Mouse (Mus musculus) hindlimb bud, embryonic 11.5 days (tissue): ENCODE results near the gene Rnf167.
A peak's percentile ranks its signal among the peaks of the same experiment; 100 is the strongest.

Experiments
- DNase-seq: peaks from one replicate; pipeline ENCODE4 v3.0.0-alpha.2; 2012; ENCODE audit warnings: low read depth, low spot score; ENCODE audit errors: extremely low spot score

Gene Rnf167

GRCm38 (mm10) chr11:70646691-70647650, at the start of gene Rnf167, which contains the start of gene Slc25a11:
TSS of gene Rnf167 (plus strand) at chr11:70647235.
TSS of gene Slc25a11 (minus strand) at chr11:70647479.
- DNase-seq = peak; percentile 97

DNA sequence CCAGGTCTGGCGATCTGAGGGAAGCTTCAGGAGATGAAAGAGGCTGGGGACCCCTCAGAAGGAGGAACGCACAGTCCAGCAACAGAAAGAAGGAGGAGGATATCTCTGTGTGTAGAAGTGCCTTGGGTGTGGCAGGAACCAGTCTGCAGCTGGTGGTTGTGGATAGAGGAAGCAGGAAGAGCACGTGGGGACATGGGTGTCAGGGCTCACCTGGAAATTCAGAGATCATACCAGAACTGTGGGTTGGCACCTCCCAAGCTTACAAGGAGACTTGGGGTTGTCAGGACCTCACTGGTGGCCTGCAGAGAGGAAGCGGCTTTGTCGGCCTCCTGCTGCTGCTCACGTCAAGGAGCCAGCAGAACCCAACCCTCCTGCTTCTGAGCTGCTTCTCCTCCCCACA, 49.7 kb upstream of the Rnf167 start:
- no peak for DNase-seq

DNA sequence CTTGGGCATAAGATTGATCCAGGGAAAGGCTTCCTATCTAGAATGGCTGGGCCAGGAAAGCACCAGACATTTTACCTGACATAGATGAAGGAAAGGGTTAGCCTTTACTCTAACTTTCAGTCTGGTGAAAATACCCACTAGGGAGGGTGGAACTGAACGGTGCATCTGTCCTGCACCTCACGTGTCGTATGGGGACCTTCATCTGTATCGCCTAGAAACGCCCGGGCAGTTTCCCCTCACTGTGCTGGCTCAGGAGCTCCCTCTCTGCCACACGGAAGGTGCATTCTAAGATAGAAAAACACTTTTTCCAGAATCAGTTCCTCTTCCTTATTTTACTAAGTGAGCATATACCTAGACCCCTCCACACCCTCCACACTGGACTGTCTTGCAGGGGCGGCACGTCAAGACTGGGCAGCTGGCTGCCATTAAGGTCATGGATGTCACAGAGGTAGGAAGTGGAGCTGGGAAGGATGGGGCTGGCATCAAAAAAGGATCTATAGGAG, 48.5 kb upstream of the Rnf167 start:
- no peak for DNase-seq

DNA sequence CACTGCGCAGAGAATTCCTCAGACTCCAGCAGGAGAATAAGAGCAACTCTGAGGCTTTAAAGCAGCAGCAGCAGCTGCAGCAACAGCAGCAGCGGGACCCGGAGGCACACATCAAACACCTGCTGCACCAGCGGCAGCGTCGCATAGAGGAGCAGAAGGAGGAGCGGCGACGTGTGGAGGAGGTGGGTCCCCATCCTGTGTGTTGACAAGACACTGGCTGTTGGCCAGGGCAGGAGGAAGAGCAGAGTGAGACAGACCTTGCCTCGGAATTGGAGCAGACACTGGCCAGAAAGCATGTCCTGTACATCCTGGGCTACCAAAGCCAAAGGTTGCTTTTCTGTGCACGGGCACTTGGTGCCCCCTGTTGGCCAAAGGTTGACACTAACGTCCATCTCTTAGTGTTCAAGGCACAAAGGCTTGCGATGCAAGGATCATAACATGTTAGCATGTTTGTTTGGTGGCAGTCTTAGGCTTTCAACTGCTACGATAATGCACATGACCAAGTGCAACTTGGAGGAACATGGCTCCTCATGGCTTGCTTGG, 41.9 kb upstream of the Rnf167 start:
- DNase-seq = peak; percentile 41

DNA sequence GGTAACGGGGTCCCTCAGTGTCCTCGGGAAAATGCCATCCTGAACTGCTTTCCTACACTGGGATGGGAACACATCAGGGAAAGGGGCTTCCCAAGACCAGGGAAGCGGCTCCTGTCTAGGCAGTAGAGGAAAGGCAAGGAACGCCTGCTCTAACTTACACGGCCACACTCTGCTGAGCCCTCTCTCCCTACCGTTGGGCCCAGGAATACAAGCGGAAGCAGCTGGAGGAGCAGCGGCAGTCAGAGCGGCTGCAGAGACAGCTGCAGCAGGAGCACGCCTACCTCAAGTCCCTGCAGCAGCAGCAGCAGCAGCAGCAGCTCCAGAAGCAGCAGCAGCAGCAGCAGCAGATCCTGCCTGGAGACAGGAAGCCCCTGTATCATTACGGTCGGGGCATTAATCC, 40.3 kb upstream of the Rnf167 start:
- no peak for DNase-seq

- no peak for DNase-seq
Measured at GRCm38 (mm10) chr11:70607611-70608010, 39.4 kb upstream of the Rnf167 start.

DNA sequence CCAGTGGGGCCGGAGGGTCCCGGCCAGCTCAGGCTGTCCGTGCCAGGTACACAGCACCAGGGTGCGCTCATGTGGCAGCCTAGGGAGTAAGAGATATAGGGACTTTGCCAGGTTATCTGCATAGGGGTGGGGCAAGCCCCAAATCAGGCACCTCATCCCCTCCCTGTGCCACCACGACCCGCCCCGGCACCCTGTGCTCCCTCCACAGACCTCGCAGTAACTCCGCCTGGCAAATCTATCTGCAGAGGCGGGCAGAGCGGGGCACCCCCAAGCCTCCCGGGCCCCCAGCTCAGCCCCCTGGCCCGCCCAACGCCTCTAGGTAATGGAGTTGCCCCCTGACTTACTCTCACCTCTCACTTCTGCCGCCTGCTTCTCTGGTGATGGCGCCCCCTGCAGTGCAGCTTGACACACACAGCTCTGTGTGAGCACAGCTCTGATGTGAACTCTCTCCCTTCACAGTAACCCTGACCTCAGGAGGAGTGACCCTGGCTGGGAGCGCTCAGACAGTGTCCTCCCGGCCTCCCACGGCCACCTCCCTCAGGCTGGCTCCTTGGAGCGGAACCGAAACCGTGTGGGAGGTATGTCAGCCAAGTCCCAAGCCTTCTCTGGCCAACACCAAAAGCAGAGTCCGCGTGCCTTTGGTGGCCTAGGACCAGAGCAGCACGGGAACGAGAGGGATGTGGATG, 38.5 kb upstream of the Rnf167 start:
- DNase-seq = no peak

DNA sequence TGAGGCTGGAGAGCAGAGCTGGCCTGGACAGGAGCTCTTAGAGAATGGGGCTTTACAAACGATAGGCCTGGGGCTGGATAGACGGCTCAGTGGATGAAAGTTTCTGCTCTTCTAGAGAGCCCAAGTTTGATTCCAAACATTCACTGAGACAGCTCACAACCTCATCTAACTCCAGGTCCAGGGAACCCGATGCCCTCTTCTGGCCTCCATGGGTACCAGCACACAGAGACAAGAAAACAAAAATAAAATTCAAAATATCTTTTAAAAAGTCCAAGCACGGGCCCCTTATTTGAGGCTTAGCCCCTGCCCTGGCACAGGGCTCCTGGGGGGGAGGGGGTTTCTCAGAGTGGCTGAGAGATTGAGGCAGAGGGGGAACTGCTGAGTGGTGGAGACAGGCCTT, 36.3 kb upstream of the Rnf167 start:
- DNase-seq = no peak

DNA sequence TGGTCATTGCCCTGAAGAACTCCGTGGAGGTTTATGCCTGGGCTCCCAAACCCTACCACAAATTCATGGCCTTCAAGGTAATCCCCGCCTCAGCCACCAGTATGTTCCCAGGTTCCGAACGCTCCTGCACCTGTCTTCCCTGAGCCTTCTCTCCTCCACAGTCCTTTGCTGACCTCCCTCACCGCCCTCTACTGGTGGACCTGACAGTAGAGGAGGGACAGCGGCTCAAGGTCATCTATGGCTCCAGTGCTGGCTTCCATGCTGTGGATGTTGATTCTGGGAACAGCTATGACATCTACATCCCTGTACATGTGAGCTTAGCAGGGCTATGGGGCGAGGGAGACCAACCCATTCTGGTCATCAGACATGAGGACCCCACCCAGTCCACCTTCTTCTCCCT, 34.5 kb upstream of the Rnf167 start:
- DNase-seq = no peak

DNA sequence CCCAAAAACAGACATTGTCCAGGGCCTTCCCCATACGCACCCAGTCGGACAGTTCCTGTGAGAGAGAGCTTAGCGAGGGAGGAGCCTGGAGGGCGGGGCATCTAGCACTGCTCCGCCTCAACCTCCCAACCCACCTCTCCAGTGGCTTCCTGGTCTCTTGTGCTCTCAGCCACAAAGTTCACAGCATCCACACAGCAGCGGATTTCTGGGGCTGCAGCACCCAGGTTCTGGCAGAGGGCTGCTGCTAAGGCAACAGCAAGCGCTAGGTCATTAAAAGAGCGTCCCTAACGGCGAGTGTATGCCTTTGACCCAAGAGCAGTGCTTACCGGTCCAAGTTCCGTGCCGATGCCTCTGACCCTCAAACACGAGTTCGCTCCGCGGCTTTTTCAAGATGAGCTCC, 32.0 kb upstream of the Rnf167 start:
- no peak for DNase-seq

GRCm38 (mm10) chr11:70615516-70616093, 31.4 kb upstream of the Rnf167 start, which contains the start of gene 4930544D05Rik:
TSS of gene 4930544D05Rik (plus strand) at chr11:70615848.
- DNase-seq = no peak

DNA sequence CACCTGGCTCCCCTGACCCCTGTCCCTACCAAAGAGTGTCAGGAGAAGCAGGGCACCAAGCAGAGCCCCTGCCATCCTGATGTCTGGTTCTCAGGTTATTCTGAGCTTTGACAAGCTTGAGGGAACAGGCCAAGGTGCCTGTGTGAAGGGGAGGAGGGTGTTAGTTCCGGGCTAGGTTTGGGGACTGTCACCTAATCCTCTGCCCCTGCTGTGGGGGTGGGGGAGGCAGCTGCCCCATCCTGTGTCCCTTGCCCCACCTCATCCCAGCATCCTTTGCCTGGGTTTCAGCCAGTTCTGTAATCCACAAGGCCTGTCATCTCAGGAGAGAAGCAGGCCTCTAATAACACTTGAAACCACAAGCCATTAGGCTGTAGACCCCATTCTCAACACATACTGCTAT, 27.9 kb upstream of the Rnf167 start, which contains the start of gene Chrne:
Gene Chrne, minus strand, starts transcription at position 116 of the 400 bp plus-strand sequence.
- DNase-seq = no peak

GRCm38 (mm10) chr11:70621972-70622814, 24.8 kb upstream of the Rnf167 start:
- DNase-seq = no peak

DNA sequence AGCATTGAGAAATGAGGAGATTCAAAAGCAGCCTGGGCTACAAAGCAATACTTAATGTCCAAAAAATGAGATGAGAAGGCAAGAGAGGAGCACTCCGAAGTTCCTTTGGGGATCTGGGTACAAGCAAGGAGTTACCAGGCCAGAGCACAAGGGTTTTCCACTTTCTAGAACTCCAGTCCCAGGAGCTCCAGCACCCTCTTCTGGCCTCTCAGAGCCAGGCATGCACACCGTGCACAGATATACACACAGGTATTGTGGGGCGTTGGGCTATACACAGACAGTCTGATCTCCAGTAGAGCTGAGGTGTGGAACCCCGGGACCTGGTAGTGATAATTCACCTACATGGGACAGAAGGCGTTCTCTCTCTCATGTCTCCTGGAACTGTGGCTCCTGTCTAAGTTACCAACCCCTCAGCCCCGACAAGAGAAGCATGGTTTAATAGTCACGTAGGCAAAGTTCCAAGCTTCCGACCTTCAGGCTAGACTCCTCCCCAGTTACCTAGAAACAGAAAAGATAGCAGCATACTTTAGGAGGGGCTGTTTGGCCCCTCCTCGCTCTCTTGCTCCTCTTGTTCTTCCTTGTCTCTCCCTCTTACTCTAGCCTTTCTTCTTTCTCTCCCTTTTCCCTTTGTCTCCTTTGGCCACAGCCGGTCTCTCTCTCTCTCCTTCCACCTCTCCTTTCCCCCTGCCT, 23.8 kb upstream of the Rnf167 start:
- no peak for DNase-seq

GRCm38 (mm10) chr11:70625473-70625872, 21.6 kb upstream of the Rnf167 start:
- DNase-seq = no peak

- no peak for DNase-seq
Measured at GRCm38 (mm10) chr11:70626877-70627276, 20.2 kb upstream of the Rnf167 start.

- no peak for DNase-seq
Measured at GRCm38 (mm10) chr11:70628431-70628830, 18.6 kb upstream of the Rnf167 start.

GRCm38 (mm10) chr11:70629557-70629956, 17.5 kb upstream of the Rnf167 start:
- no peak for DNase-seq

GRCm38 (mm10) chr11:70630129-70630528, 16.9 kb upstream of the Rnf167 start:
- DNase-seq = no peak

DNA sequence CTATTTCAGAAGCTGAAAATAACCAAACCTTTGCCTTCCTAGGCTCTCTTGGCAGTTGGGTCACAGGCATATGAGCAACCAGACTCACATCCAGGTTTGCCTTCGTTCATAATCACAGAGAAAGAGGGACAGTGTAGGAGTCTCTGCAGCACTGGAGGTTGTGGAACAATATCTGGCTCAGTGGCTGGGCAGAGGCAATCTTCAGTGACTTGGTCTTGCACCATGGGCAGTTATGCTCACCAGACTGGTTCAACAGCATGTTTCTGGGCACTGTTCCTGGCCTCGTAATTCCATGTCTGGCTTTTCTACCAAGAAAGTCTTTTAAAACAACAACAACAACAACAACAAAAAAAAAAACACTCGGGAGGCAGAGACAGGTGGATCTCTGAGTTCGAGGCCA, 11.4 kb upstream of the Rnf167 start:
- no peak for DNase-seq
